Mouse (Mus musculus) right cerebral cortex, postnatal 10 days (tissue): ENCODE measurements at regions not wholly inside any gene's neighbourhood (a gene's known extent, or its start where the extent isn't known, plus 50 kb on each side); places are given as distances from the start of the nearest gene placed in this dataset.

Experiments used
- DNase-seq, 2 experiments: peaks; one replicate each; pipeline ENCODE4 v3.0.0; 2021; ENCODE audit warnings: low spot score in 2 of 2

- DNase-seq: no peak
Observed at GRCm38 (mm10) chr11:35065959-35066414, 55.0 kb upstream of the Slit3 start.

GRCm38 (mm10) chr11:35057791-35058190, 63.2 kb upstream of the Slit3 start:
- peak; percentile 25 to 41 for DNase-seq

GRCm38 (mm10) chr11:35055496-35056125, 65.4 kb upstream of the Slit3 start:
- no peak for DNase-seq

- DNase-seq: no peak
Observed at GRCm38 (mm10) chr11:35053613-35053950, 67.4 kb upstream of the Slit3 start.

- no peak for DNase-seq
Observed at GRCm38 (mm10) chr11:35052856-35053612, 68.0 kb upstream of the Slit3 start.

- no peak for DNase-seq
Observed at GRCm38 (mm10) chr11:35049663-35050215, 71.3 kb upstream of the Slit3 start.

- DNase-seq: no peak
Observed at GRCm38 (mm10) chr11:35044659-35045058, 76.4 kb upstream of the Slit3 start.

- DNase-seq: no peak
Observed at GRCm38 (mm10) chr11:35024448-35024847, 96.6 kb upstream of the Slit3 start.

- no peak for DNase-seq
Observed at GRCm38 (mm10) chr11:35023813-35024212, 97.2 kb upstream of the Slit3 start.

- DNase-seq: peak; percentile 73 to 78
Observed at GRCm38 (mm10) chr11:35021990-35022625, 98.9 kb upstream of the Slit3 start.

- DNase-seq: no peak
Observed at GRCm38 (mm10) chr11:35016998-35017397, 104.0 kb upstream of the Slit3 start.

GRCm38 (mm10) chr11:35011521-35012476, 109.2 kb upstream of the Slit3 start:
- DNase-seq: peak; percentile 52 to 81

- no peak for DNase-seq
Observed at GRCm38 (mm10) chr11:35006773-35007567, 114.1 kb upstream of the Slit3 start.

- no peak for DNase-seq
Observed at GRCm38 (mm10) chr11:35005143-35005542, 115.9 kb upstream of the Slit3 start.

- DNase-seq: no peak
Observed at GRCm38 (mm10) chr11:35004431-35004830, 116.6 kb upstream of the Slit3 start.

- DNase-seq: no peak
Observed at GRCm38 (mm10) chr11:35003956-35004355, 117.1 kb upstream of the Slit3 start.

GRCm38 (mm10) chr11:34997906-34998305, 123.1 kb upstream of the Slit3 start:
- DNase-seq: no peak

- DNase-seq: no peak
Observed at GRCm38 (mm10) chr11:34995515-34995914, 125.5 kb upstream of the Slit3 start.

- no peak for DNase-seq
Observed at GRCm38 (mm10) chr11:34982775-34983457, 138.1 kb upstream of the Slit3 start.

GRCm38 (mm10) chr11:34980210-34980609, 140.8 kb upstream of the Slit3 start:
- no peak for DNase-seq
